Mouse (Mus musculus): ENCODE measurements at regions not wholly inside any gene's neighbourhood (a gene's known extent, or its start where the extent isn't known, plus 50 kb on each side); places are given as distances from the start of the nearest gene placed in this dataset.

- DNase-seq (ENCODE audit: low read depth, low spot score): no peak
Observed at GRCm38 (mm10) chr9:46467671-46468070, 147.9 kb upstream of the 4931429L15Rik start.

DNA sequence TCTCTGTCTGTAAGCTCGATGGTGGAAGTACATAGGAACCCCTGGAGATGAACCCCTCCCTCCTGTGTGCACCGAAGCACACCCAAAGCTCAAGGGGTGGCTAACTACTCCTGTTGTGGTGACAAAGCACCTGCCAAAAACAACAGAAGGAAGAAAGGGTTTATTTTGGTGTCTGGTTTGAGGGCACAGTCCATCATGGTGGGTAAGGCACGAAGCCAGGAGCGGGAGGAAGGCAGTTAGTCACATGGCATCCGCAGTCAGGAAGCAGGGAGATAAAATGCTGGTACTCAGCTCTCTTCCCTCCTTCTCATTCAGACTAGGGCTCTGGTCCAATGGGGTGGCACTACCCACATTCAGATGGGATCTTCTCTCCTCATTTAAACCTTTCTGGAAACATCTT is 142.9 kb upstream of the 4931429L15Rik start:
- DNase-seq (ENCODE audit: low read depth, low spot score): no peak

DNA sequence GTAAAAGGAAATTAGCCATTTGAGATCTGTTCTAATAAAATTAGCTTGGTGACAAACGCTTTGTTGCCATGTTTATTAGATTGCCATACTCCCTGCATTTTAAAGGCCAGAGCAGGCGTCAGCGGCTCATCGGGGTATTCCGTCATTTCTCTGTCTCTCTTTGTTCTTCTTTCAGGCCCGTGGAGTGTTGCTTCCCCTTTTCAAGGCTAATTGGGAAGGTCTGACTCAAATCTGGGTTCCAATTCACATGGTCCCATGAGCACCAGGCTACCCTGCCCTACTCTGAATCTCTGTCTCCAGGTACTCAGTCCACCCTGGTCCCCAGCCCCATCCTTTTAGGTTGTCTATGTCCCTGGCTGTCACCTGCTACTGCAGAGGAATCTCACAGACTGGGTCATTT is 138.2 kb upstream of the 4931429L15Rik start:
- no peak for DNase-seq (ENCODE audit: low read depth, low spot score)

GRCm38 (mm10) chr9:46454807-46455610 is 135.2 kb upstream of the 4931429L15Rik start:
- DNase-seq (ENCODE audit: low read depth, low spot score): no peak

- DNase-seq (ENCODE audit: low read depth, low spot score): no peak
Observed at GRCm38 (mm10) chr9:46443191-46444095, 123.7 kb upstream of the 4931429L15Rik start.

- no peak for DNase-seq (ENCODE audit: low read depth, low spot score)
Observed at GRCm38 (mm10) chr9:46442739-46443181, 123.0 kb upstream of the 4931429L15Rik start.

DNA sequence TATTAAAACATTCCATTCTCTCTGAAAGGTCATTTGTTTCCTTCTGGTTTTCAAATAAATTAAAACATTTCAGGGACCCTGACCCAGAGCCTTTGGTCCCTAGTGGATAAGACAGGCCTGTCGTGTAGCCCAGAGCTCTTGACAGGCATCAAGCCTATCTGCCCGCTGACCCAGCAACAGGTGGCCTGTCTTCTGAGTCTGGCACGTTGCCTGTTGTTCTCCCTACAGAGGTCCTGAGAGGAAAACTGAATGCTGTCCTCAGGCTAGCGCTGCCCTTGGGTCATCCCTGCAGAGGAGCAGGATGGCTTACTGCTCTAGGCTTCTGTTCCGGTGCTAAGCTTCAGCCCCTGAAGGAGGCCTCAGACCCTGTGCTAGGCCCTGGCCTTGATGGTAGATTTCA is 120.4 kb upstream of the 4931429L15Rik start:
- no peak for DNase-seq (ENCODE audit: low read depth, low spot score)

DNA sequence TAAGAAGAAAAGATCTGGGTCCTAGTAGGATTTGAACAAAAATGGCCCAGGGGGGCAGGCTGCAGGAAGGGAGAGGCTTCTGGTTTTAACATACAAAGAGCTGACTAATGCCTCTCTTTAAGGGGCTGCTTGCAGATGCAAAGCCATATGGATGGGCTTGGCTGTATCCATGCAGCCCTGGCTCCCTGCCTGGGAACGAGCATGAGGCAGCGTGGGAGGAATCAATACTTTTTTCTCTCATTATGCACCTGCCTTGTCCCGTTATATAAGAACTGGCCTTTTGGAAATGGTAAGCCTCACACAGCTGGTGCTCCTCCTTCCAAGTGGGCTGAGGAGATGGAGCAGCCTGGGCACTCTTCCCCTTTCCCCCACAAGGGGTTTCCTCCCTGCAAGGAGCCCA is 114.9 kb upstream of the 4931429L15Rik start:
- no peak for DNase-seq (ENCODE audit: low read depth, low spot score)

GRCm38 (mm10) chr9:46433716-46434115 is 113.9 kb upstream of the 4931429L15Rik start:
- no peak for DNase-seq (ENCODE audit: low read depth, low spot score)

DNA sequence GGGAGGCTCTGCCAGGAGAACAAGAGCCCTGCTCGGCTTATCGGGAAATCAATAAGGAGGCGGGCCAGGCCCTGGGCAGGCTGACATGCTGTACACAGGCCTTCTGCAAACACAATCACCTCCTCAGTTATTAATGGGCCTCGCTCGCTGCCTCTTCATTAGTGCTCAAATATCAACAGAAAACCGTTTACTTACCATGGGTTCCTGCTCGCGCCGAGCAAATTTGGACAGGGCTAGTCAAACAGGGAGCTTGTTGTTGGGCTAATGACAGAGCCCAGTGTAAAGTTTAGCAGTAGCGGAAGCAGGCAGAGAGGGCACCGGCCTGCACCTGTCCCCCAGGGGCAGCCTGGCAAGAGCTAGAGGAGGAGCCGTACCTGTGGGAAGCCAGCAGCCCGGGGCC is 111.3 kb upstream of the 4931429L15Rik start:
- no peak for DNase-seq (ENCODE audit: low read depth, low spot score)

- DNase-seq (ENCODE audit: low read depth, low spot score): no peak
Observed at GRCm38 (mm10) chr9:46423184-46423967, 103.6 kb upstream of the 4931429L15Rik start.

- DNase-seq (ENCODE audit: low read depth, low spot score): no peak
Observed at GRCm38 (mm10) chr9:46421688-46422274, 102.0 kb upstream of the 4931429L15Rik start.

DNA sequence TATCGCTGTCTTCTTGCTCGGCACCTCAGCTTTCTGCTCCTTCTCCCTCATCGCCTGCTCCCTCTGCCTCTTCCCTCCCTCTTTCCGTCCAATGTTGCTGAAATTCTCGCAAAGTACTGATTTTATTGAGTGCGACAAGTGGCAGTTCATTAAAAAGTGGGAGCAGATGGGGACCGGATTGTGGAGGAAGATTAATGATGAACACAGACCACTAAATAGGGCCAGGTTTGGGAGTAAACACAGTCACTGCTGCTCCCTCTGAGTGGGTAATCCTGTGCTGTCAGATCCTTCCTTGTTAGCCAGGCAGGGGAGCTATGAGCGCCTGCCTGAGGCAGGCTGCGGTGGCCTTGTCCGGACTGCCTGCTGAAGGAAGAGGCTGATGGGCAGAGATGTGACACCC is 91.9 kb upstream of the 4931429L15Rik start:
- no peak for DNase-seq (ENCODE audit: low read depth, low spot score)

DNA sequence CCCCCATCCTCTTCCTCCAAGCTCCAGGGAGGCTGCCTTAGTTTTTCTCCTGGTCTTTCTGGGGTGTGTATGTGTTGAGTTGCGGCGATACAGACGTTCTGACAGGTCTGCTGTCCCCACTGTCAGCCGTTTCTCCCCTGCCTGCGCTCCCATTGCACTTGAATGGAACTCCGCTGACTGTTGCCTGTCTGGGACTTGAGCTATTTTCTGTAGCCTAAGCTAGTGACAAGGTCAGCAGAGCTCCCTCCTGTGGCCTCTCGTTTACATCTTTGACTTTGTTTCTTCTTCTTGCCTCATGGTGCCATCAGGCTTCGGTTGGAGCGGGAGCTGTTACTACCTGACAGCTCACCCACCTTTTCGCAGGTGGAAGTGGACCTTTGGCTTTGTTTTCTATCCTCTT is 89.0 kb upstream of the 4931429L15Rik start:
- DNase-seq (ENCODE audit: low read depth, low spot score): no peak

- DNase-seq (ENCODE audit: low read depth, low spot score): no peak
Observed at GRCm38 (mm10) chr9:46406606-46407005, 86.8 kb upstream of the 4931429L15Rik start.

GRCm38 (mm10) chr9:46396591-46396990 is 76.8 kb upstream of the 4931429L15Rik start:
- no peak for DNase-seq (ENCODE audit: low read depth, low spot score)

DNA sequence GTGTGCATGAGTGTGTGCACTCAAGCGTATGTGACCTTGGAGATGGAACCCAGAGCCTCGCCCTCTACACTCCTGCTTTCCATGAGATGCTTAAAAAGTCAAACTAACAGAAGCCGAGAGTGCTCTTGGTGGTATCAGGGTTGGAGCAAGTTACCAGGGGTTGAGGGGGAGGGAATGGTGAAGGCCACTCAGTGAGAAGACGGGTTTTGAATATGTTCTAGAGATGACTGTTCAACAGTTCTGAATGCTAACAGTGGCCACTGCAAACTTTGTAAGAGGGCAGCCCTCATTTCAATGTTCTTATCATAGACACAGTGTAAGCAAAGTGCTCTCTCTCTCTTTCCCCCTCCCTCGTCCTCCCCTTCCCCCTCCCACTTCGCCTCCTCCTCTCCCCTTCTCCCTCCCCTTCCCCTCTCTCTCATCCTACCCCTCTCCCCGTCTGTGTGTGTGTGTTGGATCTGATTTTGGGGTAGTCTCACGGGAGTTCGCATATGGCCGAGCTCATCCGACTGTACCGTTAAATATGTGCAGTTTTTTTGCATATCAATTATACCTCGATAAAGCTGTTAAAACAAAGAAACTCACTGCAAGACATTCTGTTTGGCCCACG is 75.5 kb upstream of the 4931429L15Rik start:
- no peak for DNase-seq (ENCODE audit: low read depth, low spot score)

DNA sequence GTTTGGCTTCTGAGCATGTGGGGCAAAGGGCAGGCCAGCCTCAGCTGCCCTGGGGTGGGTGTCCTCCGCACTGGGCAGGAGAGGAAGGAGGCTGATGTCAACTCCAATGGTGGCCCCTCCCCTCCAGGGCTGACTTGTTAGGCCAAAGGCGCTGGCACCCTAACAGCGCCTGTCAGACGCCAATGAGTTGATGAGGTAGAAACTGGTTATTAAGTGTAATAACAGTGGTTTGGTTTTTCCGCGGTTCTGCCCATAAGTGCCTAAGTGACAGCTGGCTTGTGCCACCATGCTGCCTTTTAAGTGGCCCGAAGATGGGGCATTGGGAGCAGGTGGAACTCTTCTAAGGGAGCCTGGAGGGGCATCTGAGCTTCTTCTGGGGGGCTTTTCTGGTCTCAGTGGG is 74.5 kb upstream of the 4931429L15Rik start:
- no peak for DNase-seq (ENCODE audit: low read depth, low spot score)

- DNase-seq (ENCODE audit: low read depth, low spot score): no peak
Observed at GRCm38 (mm10) chr9:46392641-46393321, 73.0 kb upstream of the 4931429L15Rik start.

- DNase-seq (ENCODE audit: low read depth, low spot score): no peak
Observed at GRCm38 (mm10) chr9:46389741-46390140, 70.0 kb upstream of the 4931429L15Rik start.

Data from embryo, embryonic 11.5 days (tissue).